Mouse (Mus musculus) urinary bladder, adult 2 months (tissue): ENCODE results near the gene Plcd1. TPM values are rescaled to one million over a fixed set of nuclear protein-coding genes. Genes with fewer than 3 reads are reported as not detected.

Experiments
- DNase-seq: peaks from one replicate; pipeline ENCODE4 v3.0.0; 2022; ENCODE audit warnings: low spot score
- polyA plus RNA-seq: library from polyadenylated mRNA; depleted of rRNA; stranded (reverse); fragments of >200 nt; gene quantifications from 2 replicates; pipeline ENCODE4 v1.2.3, GENCODE M21; 2012

The Plcd1 gene
- polyA plus RNA-seq, 1 experiment: 76.4 TPM

GRCm38 (mm10) chr9:119091581-119092310 is 1.6 kb downstream of the Plcd1 start:
- DNase-seq: no peak

- no peak for DNase-seq
Measured at GRCm38 (mm10) chr9:119090462-119090861, 2.8 kb downstream of the Plcd1 start.

- no peak for DNase-seq
Measured at GRCm38 (mm10) chr9:119089437-119089836, 3.9 kb downstream of the Plcd1 start.

GRCm38 (mm10) chr9:119088148-119088801 is 5.0 kb downstream of the Plcd1 start:
- peak; percentile 79 for DNase-seq

- no peak for DNase-seq
Measured at GRCm38 (mm10) chr9:119087309-119087708, 6.0 kb downstream of the Plcd1 start.

GRCm38 (mm10) chr9:119086451-119086850 is 6.9 kb downstream of the Plcd1 start:
- DNase-seq: no peak

- no peak for DNase-seq
Measured at GRCm38 (mm10) chr9:119083966-119084365, 9.3 kb downstream of the Plcd1 start.

- no peak for DNase-seq
Measured at GRCm38 (mm10) chr9:119082656-119083430, 10.5 kb downstream of the Plcd1 start.

- DNase-seq: no peak
Measured at GRCm38 (mm10) chr9:119082039-119082438, 11.3 kb downstream of the Plcd1 start.

GRCm38 (mm10) chr9:119080040-119080675 is 13.1 kb downstream of the Plcd1 start:
- no peak for DNase-seq

- DNase-seq: no peak
Measured at GRCm38 (mm10) chr9:119075685-119076084, 17.6 kb downstream of the Plcd1 start.

GRCm38 (mm10) chr9:119073184-119073895 is 20.0 kb downstream of the Plcd1 start:
- no peak for DNase-seq

GRCm38 (mm10) chr9:119071786-119072185 is 21.5 kb downstream of the Plcd1 start:
- DNase-seq: no peak

GRCm38 (mm10) chr9:119070173-119070825 is 23.0 kb downstream of the Plcd1 start:
- no peak for DNase-seq

GRCm38 (mm10) chr9:119068266-119068665 is 25.0 kb downstream of the Plcd1 start:
- no peak for DNase-seq

- DNase-seq: peak; percentile 57
Measured at GRCm38 (mm10) chr9:119067601-119068000, 25.7 kb downstream of the Plcd1 start.

GRCm38 (mm10) chr9:119064296-119064695 is 29.0 kb downstream of the Plcd1 start:
- no peak for DNase-seq

GRCm38 (mm10) chr9:119063036-119063644 is 30.2 kb downstream of the Plcd1 start:
- no peak for DNase-seq

- DNase-seq: no peak
Measured at GRCm38 (mm10) chr9:119060701-119061100, 32.6 kb downstream of the Plcd1 start.

GRCm38 (mm10) chr9:119058245-119058644 is 35.1 kb downstream of the Plcd1 start:
- DNase-seq: no peak
